Mouse (Mus musculus) hindbrain, embryonic 15.5 days (tissue): ENCODE measurements at regions not wholly inside any gene's neighbourhood (a gene's known extent, or its start where the extent isn't known, plus 50 kb on each side); places are given as distances from the start of the nearest gene placed in this dataset.

ENCODE experiments used
- ATAC-seq: fragments of 200-750 bp; cut with Nextera tagmentation; 2 replicates; pipeline ENCODE4 v1.8.0; 2017; ENCODE audit warnings: low read depth, moderate number of reproducible peaks, moderate TSS enrichment; ENCODE audit not compliant: low FRiP score
- H3K27ac ChIP-seq: fragments of 300-500 bp; sonication (generic); replicated peaks from 2 replicates; pipeline ENCODE4 v1.5.1; 2015; ENCODE audit warnings: mild to moderate bottlenecking, inconsistent platforms
- H3K27me3 ChIP-seq: fragments of 300-500 bp; sonication (generic); 2 replicates; pipeline ENCODE4 v1.6.1; 2015; ENCODE audit warnings: control low read depth, inconsistent platforms
- H3K36me3 ChIP-seq: fragments of 300-500 bp; sonication (generic); 2 replicates; pipeline ENCODE4 v1.6.1; 2015; ENCODE audit warnings: control low read depth, inconsistent platforms
- H3K4me1 ChIP-seq: fragments of 300-500 bp; sonication (generic); replicated peaks from 2 replicates; pipeline ENCODE4 v1.6.1; 2015; ENCODE audit warnings: control low read depth, inconsistent platforms
- H3K4me2 ChIP-seq: fragments of 300-500 bp; sonication (generic); 2 replicates; pipeline ENCODE4 v1.6.1; 2015; ENCODE audit warnings: moderate library complexity, mild to moderate bottlenecking, inconsistent platforms
- H3K4me3 ChIP-seq: fragments of 300-500 bp; sonication (generic); 2 replicates; pipeline ENCODE4 v1.5.1; 2015; ENCODE audit warnings: mild to moderate bottlenecking, inconsistent platforms
- H3K9ac ChIP-seq: fragments of 300-500 bp; sonication (generic); 2 replicates; pipeline ENCODE4 v1.6.1; 2015; ENCODE audit warnings: inconsistent platforms
- H3K9me3 ChIP-seq: fragments of 300-500 bp; sonication (generic); 2 replicates; pipeline ENCODE4 v1.6.1; 2016; ENCODE audit warnings: control low read depth, inconsistent platforms
- WGBS: fragments of 180-500 bp; shearing (Covaris S2); methylation state at CpG from one replicate; pipeline ENCODE4 v1.1.7; 2015; 5-methylcytosine and 5-hydroxymethylcytosine counted together

DNA sequence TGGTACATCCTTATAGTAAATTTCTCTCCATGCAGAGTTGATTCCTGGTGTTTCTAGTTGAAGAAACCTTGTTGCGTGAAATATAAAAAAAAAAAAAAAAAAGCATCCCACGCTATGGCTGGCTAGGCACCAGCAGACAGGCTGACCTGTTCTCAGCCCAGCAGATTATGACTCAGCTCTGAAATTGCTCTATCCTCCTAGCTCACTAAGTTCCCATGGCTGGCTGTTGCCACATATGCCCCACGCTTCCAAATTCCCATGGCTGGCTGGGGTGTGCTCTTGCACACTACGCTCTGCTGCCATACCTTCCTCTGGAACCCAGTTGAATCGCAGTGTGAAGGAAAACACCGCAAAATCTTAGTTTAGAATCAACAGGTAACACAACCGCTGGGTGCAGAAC lies 270.1 kb downstream of the Mid1ip1 start:
- Histone ChIP-seq H3K9me3 (no peaks in the 10 kb centered on the region), H3K4me3 (no peak overlapping the region), H3K36me3 (no peaks in the 10 kb centered on the region), H3K4me2 (no peak overlapping the region), H3K9ac (no peak overlapping the region), H3K4me1 (no peaks in the 10 kb centered on the region), H3K27ac (no peak overlapping the region), H3K27me3 (no peaks in the 10 kb centered on the region)
- no peak for ATAC-seq
- 94% methylated on average over 7 of the region's 7 CpGs for WGBS

DNA sequence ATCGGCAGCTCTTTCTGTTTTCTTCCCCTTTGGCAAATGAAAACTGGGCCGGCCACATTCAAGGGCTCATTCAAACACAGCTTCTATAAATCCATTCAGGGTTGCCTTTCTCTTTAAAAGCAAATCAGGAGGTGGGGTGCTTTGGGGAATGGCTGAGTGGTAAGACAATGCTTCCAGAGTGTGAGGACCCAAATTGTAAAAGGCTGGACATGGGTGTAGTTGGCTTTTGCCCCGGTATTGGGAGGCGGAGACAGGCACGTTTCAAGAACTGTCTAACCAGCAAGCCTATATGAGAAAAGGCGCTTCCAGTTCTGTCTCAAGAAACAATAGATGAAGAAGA lies 277.0 kb downstream of the Mid1ip1 start:
- peaks cover 19% of the 10 kb centered on the region for H3K4me1 ChIP-seq
- WGBS = 29% methylated on average over 6 of the region's 6 CpGs
- peak overlapping the region; percentile 81 for H3K27ac ChIP-seq
- H3K4me2 ChIP-seq = peak overlapping the region; percentile 50
- ATAC-seq = peak; percentile 40; the same call in 1 of the 2 replicates
- H3K9ac ChIP-seq = no peak overlapping the region
- H3K9me3 ChIP-seq = no peaks in the 10 kb centered on the region
- no peaks in the 10 kb centered on the region for H3K36me3 ChIP-seq
- H3K27me3 ChIP-seq = no peaks in the 10 kb centered on the region
- H3K4me3 ChIP-seq = 0 out of 2 replicates have a peak overlapping the region, but pooled peaks have one; percentile 8

DNA sequence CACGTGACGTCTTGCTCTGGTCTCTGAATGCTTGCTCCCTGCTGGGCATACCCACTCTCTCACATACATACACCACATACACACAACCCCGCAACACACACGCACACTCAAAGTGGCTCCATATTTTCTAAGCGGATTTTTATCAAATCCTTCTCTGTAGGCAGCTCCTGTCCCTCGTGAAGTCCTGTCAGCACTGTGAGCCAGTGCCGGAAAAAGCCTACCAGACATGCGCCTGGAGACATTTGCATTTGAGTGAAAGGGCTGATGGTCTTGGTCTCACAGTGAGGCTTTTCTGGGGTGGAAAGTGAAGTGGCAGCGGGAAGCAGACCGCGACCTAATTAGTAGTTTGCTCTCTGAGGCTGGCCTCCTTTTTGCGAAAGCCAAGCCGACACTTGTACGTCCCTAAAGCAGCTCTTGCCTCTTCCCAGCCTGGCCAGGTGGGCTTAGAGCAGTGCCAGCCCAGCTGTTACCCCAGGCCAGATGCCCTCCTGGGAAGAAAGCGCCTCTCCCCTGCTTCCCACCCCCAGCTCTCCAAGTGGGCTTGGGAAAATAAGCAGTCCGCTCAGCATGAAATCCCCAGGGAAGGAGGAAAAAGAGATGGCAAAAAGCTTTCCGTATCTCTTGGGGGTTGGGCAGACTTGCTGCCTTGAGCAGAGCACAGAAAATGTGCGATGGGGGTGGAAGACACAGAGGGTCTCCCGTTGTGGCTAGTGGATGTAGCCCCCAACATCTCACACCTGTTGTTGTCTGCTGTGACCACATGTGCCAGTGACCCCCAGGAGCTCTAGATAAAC lies 277.6 kb downstream of the Mid1ip1 start:
- Histone ChIP-seq H3K9ac (no peak overlapping the region), H3K4me2 (peak overlapping the region; percentile 50), H3K4me1 (peaks cover 19% of the 10 kb centered on the region), H3K27me3 (no peaks in the 10 kb centered on the region), H3K27ac (peak overlapping the region; percentile 81), H3K4me3 (0 out of 2 replicates have a peak overlapping the region, but pooled peaks have one; percentile 8), H3K9me3 (no peaks in the 10 kb centered on the region), H3K36me3 (no peaks in the 10 kb centered on the region)
- 27% methylated on average over 19 of the region's 19 CpGs for WGBS
- peak; percentile 72 for ATAC-seq

DNA sequence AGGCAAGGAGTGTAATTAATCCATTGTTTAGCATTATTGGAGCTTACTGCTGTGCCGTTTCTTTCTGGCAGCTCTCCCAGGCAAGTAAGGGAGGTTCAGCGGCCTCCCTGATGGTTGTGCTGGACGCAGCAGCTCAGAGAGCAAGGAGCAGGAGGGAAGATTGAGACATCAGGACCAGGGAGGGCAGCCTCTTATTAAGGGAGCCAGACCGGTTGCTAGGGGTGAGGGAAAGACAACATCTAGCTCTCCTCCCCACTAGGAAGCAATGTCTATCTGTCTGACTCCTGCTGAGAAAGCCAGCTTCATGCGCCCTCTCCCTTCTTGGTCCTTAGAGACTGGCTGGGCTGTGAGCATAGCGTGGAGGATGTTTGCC lies 278.2 kb downstream of the Mid1ip1 start:
- peak overlapping the region; percentile 50 for H3K4me2 ChIP-seq
- H3K27me3 ChIP-seq = no peaks in the 10 kb centered on the region
- peak overlapping the region; percentile 81 for H3K27ac ChIP-seq
- no peaks in the 10 kb centered on the region for H3K9me3 ChIP-seq
- H3K9ac ChIP-seq = no peak overlapping the region
- WGBS = 19% methylated on average over 6 of the region's 6 CpGs
- no peaks in the 10 kb centered on the region for H3K36me3 ChIP-seq
- H3K4me3 ChIP-seq = no peak overlapping the region
- ATAC-seq = peak; percentile 78
- H3K4me1 ChIP-seq = peaks cover 19% of the 10 kb centered on the region

DNA sequence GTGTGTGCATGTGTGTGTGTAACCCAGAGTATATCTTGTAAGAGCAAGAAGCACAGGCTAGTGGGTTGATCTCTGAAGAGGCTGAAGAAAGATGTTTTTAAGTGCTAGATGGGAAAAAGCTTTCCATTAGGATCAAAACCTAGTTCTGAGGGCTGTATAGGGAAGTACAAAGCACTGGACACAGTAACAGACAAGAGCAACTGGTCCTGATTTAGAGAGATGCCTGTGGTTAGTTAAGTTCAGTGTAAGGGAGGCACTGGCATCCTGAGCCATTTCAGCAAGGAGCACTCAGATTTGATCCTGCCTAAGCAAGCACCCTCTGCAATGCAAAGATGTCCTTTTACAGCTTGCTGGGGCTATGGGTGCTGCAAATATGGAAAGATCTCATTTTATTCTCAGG lies 280.1 kb downstream of the Mid1ip1 start:
- Histone ChIP-seq H3K9me3 (no peaks in the 10 kb centered on the region), H3K36me3 (no peaks in the 10 kb centered on the region), H3K27ac (no peak overlapping the region), H3K4me3 (no peak overlapping the region), H3K4me1 (peaks cover 19% of the 10 kb centered on the region), H3K4me2 (no peak overlapping the region), H3K9ac (no peak overlapping the region), H3K27me3 (no peaks in the 10 kb centered on the region)
- no peak for ATAC-seq

DNA sequence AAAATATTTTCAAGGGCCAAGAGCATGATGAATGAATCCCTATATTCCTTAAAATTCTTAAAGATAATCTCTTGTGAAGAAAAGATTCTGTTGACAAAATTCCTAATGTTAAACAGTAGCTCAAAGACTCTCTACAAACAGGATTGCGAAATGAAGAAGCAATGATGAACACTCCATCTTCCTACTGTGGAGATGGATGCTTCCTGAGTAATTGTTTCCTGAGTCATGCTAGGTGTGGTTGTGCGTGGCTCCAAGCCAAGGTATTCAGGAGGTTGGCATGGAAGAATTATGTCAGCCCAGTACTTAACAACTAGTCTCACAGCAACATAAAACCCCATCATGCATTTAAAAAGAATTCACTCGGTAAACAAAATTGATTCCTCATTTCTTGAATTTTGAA lies 286.4 kb downstream of the Mid1ip1 start:
- no peak for ATAC-seq
- H3K4me3 ChIP-seq = no peak overlapping the region
- H3K36me3 ChIP-seq = no peaks in the 10 kb centered on the region
- no peaks in the 10 kb centered on the region for H3K9me3 ChIP-seq
- 86% methylated on average over 3 of the region's 3 CpGs for WGBS
- no peak overlapping the region for H3K27ac ChIP-seq
- no peaks in the 10 kb centered on the region for H3K4me1 ChIP-seq
- no peak overlapping the region for H3K4me2 ChIP-seq
- H3K9ac ChIP-seq = no peak overlapping the region
- H3K27me3 ChIP-seq = no peaks in the 10 kb centered on the region

DNA sequence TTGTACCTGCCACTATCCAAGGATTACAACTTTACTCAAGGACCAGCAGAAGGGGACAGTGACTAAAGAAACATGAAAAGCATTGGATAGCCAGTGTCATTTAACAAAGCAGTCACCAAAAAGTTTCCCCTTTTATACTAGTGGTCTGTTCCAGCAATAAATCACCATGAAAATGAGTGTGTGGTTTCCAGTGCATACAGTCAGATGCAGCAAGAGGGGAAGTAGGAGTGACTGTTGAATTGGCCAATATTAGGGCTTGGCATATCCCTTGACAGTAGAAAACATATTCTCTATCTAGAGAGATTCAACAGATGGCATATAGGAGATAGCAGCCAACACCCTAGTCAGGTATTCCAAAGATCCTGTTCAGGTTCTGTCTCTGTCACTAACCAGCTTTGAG lies 259.8 kb upstream of the H2al1a start:
- Histone ChIP-seq H3K9ac (no peak overlapping the region), H3K4me3 (no peak overlapping the region), H3K4me1 (no peaks in the 10 kb centered on the region), H3K27ac (no peak overlapping the region), H3K36me3 (no peaks in the 10 kb centered on the region), H3K4me2 (no peak overlapping the region), H3K27me3 (no peaks in the 10 kb centered on the region), H3K9me3 (no peaks in the 10 kb centered on the region)
- no peak for ATAC-seq

DNA sequence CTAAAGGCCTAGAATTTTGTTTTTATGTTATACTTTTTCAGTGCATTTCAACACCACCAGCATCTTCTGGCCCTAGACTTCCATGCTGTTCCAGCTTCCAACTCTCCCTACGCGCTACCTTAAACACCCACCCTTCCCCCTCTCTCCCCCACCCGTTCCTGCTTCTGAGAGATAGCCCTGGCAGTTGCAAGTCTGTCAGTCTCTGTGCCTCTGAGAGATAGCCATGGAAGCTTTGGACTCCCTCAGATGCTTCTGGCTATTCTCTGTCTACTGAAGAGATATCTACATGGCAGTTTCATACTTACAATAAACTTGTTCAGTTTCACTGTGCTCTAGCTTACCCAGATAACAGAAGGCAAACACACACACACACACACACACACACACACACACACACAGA lies 252.3 kb upstream of the H2al1a start:
- ATAC-seq = no peak

DNA sequence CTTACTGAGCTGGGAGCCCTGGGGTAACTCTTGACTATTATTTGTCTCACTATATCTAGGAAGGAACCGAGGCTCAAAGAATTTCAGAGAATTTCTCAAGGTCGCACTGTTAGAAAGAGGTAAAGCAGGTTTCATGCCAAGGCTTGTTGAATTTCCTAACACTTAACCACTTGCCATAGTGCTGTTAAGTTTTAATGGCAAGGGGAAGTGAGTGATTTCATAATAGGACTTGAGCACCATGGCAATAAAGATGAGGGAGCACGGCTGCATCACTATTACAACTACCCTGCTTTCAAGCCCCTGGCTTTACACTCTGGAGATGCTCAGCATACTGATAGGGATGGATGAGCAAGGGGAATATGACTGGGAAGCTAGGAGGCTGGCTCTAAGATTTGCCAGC lies 216.9 kb upstream of the H2al1a start:
- H3K27me3 ChIP-seq = no peaks in the 10 kb centered on the region
- no peak for ATAC-seq
- H3K4me3 ChIP-seq = no peak overlapping the region
- H3K27ac ChIP-seq = no peak overlapping the region
- H3K9me3 ChIP-seq = no peaks in the 10 kb centered on the region
- no peak overlapping the region for H3K9ac ChIP-seq
- no peaks in the 10 kb centered on the region for H3K4me1 ChIP-seq
- no peaks in the 10 kb centered on the region for H3K36me3 ChIP-seq
- WGBS = 67% methylated on average over 3 of the region's 3 CpGs
- no peak overlapping the region for H3K4me2 ChIP-seq

More for the DNA sequence above, 252.3 kb upstream of the H2al1a start:
- Histone ChIP-seq H3K27me3 (no peaks in the 10 kb centered on the region), H3K27ac (no peak overlapping the region), H3K4me2 (no peak overlapping the region), H3K36me3 (no peaks in the 10 kb centered on the region), H3K4me1 (no peaks in the 10 kb centered on the region), H3K9ac (no peak overlapping the region), H3K9me3 (no peaks in the 10 kb centered on the region), H3K4me3 (no peak overlapping the region)
- 90% methylated on average over 3 of the region's 3 CpGs for WGBS

DNA sequence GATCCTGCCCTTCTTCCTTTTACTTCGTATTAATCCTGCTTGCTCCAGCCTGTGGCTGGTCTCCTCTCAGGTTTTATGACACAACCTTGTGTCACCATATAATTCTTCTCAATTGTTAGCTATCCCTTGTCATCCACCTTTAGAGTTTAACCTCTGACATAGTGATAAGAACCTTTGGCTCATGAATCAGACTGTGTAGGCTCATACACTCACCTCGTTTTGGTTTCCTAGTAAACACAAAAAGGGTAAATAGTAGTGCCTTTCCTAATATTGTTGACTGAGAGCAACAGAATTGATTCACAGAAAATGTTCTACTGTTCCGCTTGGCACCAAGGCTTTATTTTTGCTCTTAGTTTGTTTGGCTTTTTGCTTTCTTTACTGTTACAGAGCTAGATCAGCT lies 216.2 kb upstream of the H2al1a start:
- Histone ChIP-seq H3K4me1 (no peaks in the 10 kb centered on the region), H3K27me3 (no peaks in the 10 kb centered on the region), H3K4me3 (no peak overlapping the region), H3K4me2 (no peak overlapping the region), H3K36me3 (no peaks in the 10 kb centered on the region), H3K9ac (no peak overlapping the region), H3K27ac (no peak overlapping the region), H3K9me3 (no peaks in the 10 kb centered on the region)
- no peak for ATAC-seq
- WGBS = 80% methylated on average over 3 of the region's 3 CpGs

DNA sequence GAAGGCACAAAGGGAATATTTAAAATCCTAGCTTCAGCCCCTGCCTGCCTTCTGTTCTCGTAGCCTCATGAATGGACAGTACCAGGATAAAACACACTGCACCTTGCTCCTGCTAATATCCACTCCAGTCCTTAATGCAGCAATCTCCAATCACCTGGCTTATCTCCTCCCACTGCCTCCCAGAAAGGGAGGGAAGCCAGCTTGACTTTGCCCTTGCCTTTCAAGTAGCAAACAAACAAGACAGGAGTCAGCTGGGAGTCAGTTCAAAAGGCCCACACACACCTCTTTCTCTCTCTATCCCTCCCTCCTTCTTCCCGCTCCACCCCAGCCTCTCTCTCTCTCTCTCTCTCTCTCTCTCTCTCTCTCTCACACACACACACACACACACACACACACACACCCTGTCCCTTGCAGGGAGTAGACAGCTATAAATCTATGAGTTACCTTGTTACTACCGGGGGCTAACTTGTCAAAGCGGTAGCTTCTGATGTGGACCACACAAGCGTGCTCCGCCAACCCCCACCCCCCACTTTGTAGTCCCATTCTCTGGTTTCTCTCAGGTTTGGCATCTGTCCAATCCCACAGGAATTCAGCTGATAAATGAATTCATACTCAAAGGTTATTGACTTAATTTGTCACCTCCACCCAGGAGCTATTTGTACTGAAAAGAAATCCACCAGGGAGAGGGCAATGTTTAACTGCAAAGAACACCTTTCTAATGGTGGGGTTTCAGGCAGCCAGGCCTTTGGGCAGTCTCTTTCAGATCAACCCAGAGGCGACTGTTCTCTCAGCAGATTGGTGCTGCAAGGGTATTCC lies 212.6 kb upstream of the H2al1a start:
- ATAC-seq = no peak
- 55% methylated on average over 6 of the region's 7 CpGs for WGBS
- Histone ChIP-seq H3K36me3 (no peaks in the 10 kb centered on the region), H3K4me1 (no peaks in the 10 kb centered on the region), H3K27me3 (no peaks in the 10 kb centered on the region), H3K9ac (no peak overlapping the region), H3K4me3 (no peak overlapping the region), H3K27ac (no peak overlapping the region), H3K4me2 (no peak overlapping the region), H3K9me3 (no peaks in the 10 kb centered on the region)

DNA sequence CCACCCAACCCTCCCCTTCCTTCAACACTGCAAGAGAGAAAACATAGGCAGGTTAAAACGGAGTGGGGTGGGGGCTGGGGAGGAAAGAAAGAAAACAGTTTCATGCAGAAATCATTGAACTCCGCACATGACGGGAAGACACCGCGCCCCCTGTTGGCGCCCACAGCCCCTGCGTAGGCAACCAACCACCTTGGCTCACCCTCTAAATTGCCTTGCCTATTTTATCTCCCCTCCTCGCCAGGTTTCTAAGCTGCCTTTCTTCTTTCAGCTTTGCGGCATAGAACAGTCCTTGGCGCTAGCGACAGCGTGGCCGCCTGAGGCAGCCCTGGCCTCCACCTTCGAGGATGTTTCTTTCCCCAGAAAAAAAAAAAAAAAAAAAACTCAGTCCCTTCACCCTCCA lies 211.1 kb upstream of the H2al1a start:
- Histone ChIP-seq H3K27ac (no peak overlapping the region), H3K9ac (no peak overlapping the region), H3K36me3 (no peaks in the 10 kb centered on the region), H3K4me3 (no peak overlapping the region), H3K9me3 (no peaks in the 10 kb centered on the region), H3K4me1 (no peaks in the 10 kb centered on the region), H3K27me3 (no peaks in the 10 kb centered on the region), H3K4me2 (peak overlapping the region; percentile 38)
- peak; percentile 42; the same call in 1 of the 2 replicates for ATAC-seq
- 25% methylated on average over 14 of the region's 14 CpGs for WGBS
